9 mouse cellular contexts compared by ENCODE assay signal in the genomic region with DNA sequence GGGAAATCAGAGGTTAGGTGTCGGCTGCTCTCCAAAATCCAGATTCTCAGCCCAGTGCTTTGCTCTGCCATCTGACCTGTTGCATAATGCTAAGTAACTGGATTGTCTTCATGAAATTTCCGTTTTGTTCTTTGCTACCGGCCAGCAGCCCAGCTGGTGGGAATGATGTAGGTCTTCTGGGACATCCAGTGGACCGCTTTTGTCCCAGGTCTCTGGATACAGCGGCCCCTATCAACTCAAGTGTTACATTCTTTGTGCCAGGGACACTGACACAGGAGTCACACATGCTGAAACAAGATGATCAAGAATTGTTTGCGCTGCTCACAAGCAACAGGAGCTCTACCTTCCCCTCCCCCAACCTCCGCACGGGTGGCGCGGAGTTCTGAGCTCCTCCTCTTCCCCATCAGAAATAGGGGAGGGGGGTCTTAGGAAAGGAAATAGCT. TPM values are rescaled to one million over a fixed set of nuclear protein-coding genes. Genes with fewer than 3 reads are reported as not detected.
DNase-seq lines count a peak whose midpoint lies in the region; ATAC-seq and TF ChIP-seq lines count a peak whose summit lies in the region.
"Had no signal": no experiment of that assay in that cellular context is flagged by ENCODE, and none has a peak within 500 bp of the region (broad histone marks: within the 10 kb centered on the region; RNA-seq: fewer than 3 reads in every experiment).

No protein-coding gene starts in this region.

- H3K4me1 ChIP-seq in forebrain, embryonic 10.5 days: peaks cover 69% of the 10 kb centered on the region
- peaks cover 11% of the 10 kb centered on the region for H3K4me1 ChIP-seq in lung, adult 2 months (ENCODE audit: control insufficient read depth, insufficient read depth, low read length)
- H3K4me1 ChIP-seq in stomach, postnatal 0 days (replicated peaks; ENCODE audit: control insufficient read depth, insufficient read depth): peaks cover 2% of the 10 kb centered on the region; the same call in 1 of the 2 replicates

- 0 out of 2 replicates have a peak, but pooled peaks have one; percentile 4 for ATAC-seq in stomach, postnatal 0 days (ENCODE audit: low FRiP score, low TSS enrichment)

- 1% methylated on average over 10 of the region's 10 CpGs for WGBS in forebrain, embryonic 10.5 days
- 13% methylated on average over 10 of the region's 10 CpGs for WGBS in lung, adult 2 months
- 12% methylated on average over 10 of the region's 10 CpGs for WGBS in stomach, postnatal 0 days

- peak overlapping the region; percentile 68 for H3K4me2 ChIP-seq in stomach, postnatal 0 days (replicated peaks; ENCODE audit: low read depth)

- H3K9ac ChIP-seq in stomach, postnatal 0 days (ENCODE audit: low read length): peak overlapping the region; percentile 56

- no peak for TF ChIP-seq POLR2A in lung, adult 2 months (IDR thresholded peaks at IDR 0.05; ENCODE audit: borderline replicate concordance, extremely low read depth, low read depth, low read length)

- no peak for TF ChIP-seq CTCF in layer of hippocampus, adult 2 months (conservative IDR thresholded peaks at IDR 0.05)
- TF ChIP-seq CTCF in lung, adult 2 months (IDR thresholded peaks at IDR 0.05; ENCODE audit: insufficient read depth, low read length): no peak
- TF ChIP-seq CTCF in stomach, postnatal 0 days (IDR thresholded peaks at IDR 0.05; ENCODE audit: low read depth): no peak

- H3K36me3 ChIP-seq in forebrain, embryonic 10.5 days (replicated peaks): peaks cover 37% of the 10 kb centered on the region
- no peaks in the 10 kb centered on the region for H3K36me3 ChIP-seq in stomach, postnatal 0 days (ENCODE audit: control insufficient read depth, insufficient read depth, low read length)

- H3K4me3 ChIP-seq in layer of hippocampus, adult 2 months: peak overlapping the region; percentile 59; the same call in 1 of the 2 replicates
- peak overlapping the region; percentile 76 for H3K4me3 ChIP-seq in forebrain, embryonic 10.5 days
- no peak overlapping the region for H3K4me3 ChIP-seq in lung, adult 2 months (replicated peaks; ENCODE audit: extremely low read depth, low read depth, low read length)
- peak overlapping the region; percentile 55 for H3K4me3 ChIP-seq in stomach, postnatal 0 days (ENCODE audit: low read depth, low read length)

- no peak overlapping the region for H3K27ac ChIP-seq in layer of hippocampus, adult 2 months
- H3K27ac ChIP-seq in forebrain, embryonic 10.5 days: peak overlapping the region; percentile 98
- peak overlapping the region; percentile 76 for H3K27ac ChIP-seq in stomach, postnatal 0 days (replicated peaks)

- intact Hi-C loops in heart, postnatal 36 days (cut with DNase I): loop anchor here (2.0 kb wide), 1 partner anchor 21 kb away; no protein-coding TSS in a partner anchor

- H3K9me3 ChIP-seq in forebrain, embryonic 10.5 days: no peaks in the 10 kb centered on the region
- no peaks in the 10 kb centered on the region for H3K9me3 ChIP-seq in stomach, postnatal 0 days (ENCODE audit: control insufficient read depth, low read length)
- H3K9me3 ChIP-seq: G1E had no signal

- no peak for DNase-seq in layer of hippocampus, adult 2 months (ENCODE audit: low spot score in 2 of 2)
- DNase-seq in layer of hippocampus, adult 8-10 months (ENCODE audit: low spot score in 2 of 2): no peak
- DNase-seq in forebrain, embryonic 10.5 days (ENCODE audit: extremely low spot score, low spot score): no peak
- peak; percentile 45 to 60 for DNase-seq in heart, postnatal 36 days
- peak; percentile 37 for DNase-seq in lung, adult 2 months
- DNase-seq in stomach, postnatal 0 days (ENCODE audit: low spot score): no peak
- DNase-seq in adrenal gland, adult 18-20 months (ENCODE audit: low spot score in 2 of 2): no peak
- no peak for DNase-seq in frontal cortex, adult 2 months (ENCODE audit: extremely low spot score in 1 of 2, low spot score in 1 of 2)

- no peak for TF ChIP-seq EP300 in stomach, postnatal 0 days (optimal IDR thresholded peaks at IDR 0.05)

- 0 out of 2 replicates have a peak, but pooled peaks cover 8% of the 10 kb centered on the region for H3K27me3 ChIP-seq in forebrain, embryonic 10.5 days (ENCODE audit: poor library complexity, severe bottlenecking)
- no peaks in the 10 kb centered on the region for H3K27me3 ChIP-seq in stomach, postnatal 0 days (ENCODE audit: control insufficient read depth, insufficient read depth, low read length)

RNA-seq across cellular contexts. Expression of a gene that starts 0.7 kb away (rescaled TPM):
- total RNA-seq in layer of hippocampus, adult 2 months (2021): 1 to 10 TPM; 4.1 to 5.7 TPM
- 10 to 100 TPM in 2 of 4 experiments, 1 to 10 TPM in 2; 5.0 to 19.1 (median 9.9) TPM for total RNA-seq in layer of hippocampus, adult 8-10 months (2022)
- polyA plus RNA-seq in forebrain, embryonic 10.5 days (2016; fragmentation: Nextera tagmentation; extraction: Ambion mirVana): 19.1 and 20.4 TPM in 2 replicates
- total RNA-seq in heart, postnatal 36 days (2021): 10 to 100 TPM; 18.4 to 20.3 TPM
- 77.0 and 91.8 TPM in 2 replicates for polyA plus RNA-seq in lung, adult 2 months (2012; rRNA removed)
- 2.9 and 3.7 TPM in 2 replicates for polyA plus RNA-seq in stomach, postnatal 0 days (2015; fragmentation: Nextera tagmentation; extraction: Ambion mirVana)
- total RNA-seq in adrenal gland, adult 18-20 months (2021): 10 to 100 TPM; 15.2 to 18.3 TPM
- 5.3 and 6.7 TPM in 2 replicates for polyA plus RNA-seq in frontal cortex, adult 2 months (2012; rRNA removed)
- polyA plus RNA-seq: G1E had no signal

Comparison
In these comparisons a context has a peak if more than half of its experiments do, and no peak if none do; other contexts are left out.
1. DNase-seq: peak in heart, postnatal 36 days (2 of 2) and lung, adult 2 months (single experiment); none in layer of hippocampus, adult 2 months (0 of 2), layer of hippocampus, adult 8-10 months (0 of 2), forebrain, embryonic 10.5 days (single experiment), stomach, postnatal 0 days (single experiment), adrenal gland, adult 18-20 months (0 of 2) and frontal cortex, adult 2 months (0 of 2).